Mouse (Mus musculus) MEL (cell line): Measurements from ENCODE around the gene Arid3b. TPM values are rescaled to one million over a fixed set of nuclear protein-coding genes. Genes with fewer than 3 reads are reported as not detected.
A peak's percentile ranks its signal among the peaks of the same experiment; 100 is the strongest.

Experiments used
- DNase-seq: peaks from one replicate; pipeline ENCODE4 v3.0.0; 2011; ENCODE audit warnings: low read depth, low spot score
- H3K27ac ChIP-seq: 2 replicates; pipeline ENCODE4 v1.5.1; 2012; ENCODE audit warnings: low read depth, mild to moderate bottlenecking, control low read depth, low read length, moderate library complexity; ENCODE audit not compliant: control insufficient read depth
- H3K27me3 ChIP-seq, 2 experiments: fragments of 150-350 bp in 1 of 2; sonication (generic) in 1 of 2; 2 replicates each; pipeline ENCODE4 v1.6.1; 2012; ENCODE audit warnings: low read length in 2 of 2, mild to moderate bottlenecking in 2 of 2, improper control_type of control experiment in 1 of 2, moderate library complexity in 1 of 2; ENCODE audit not compliant: insufficient read depth in 2 of 2, control insufficient read depth in 1 of 2
- H3K36me3 ChIP-seq, 2 experiments: 2 replicates each; pipeline ENCODE4 v1.6.1; 2012 to 2014; ENCODE audit warnings: low read length in 2 of 2, improper control_type of control experiment in 1 of 2, inconsistent platforms in 1 of 2, mild to moderate bottlenecking in 1 of 2; ENCODE audit not compliant: insufficient read depth in 2 of 2, control insufficient read depth in 1 of 2
- H3K4me1 ChIP-seq, 2 experiments: fragments of 150-350 bp in 1 of 2; sonication (generic) in 1 of 2; 2 replicates each; pipeline ENCODE4 v1.6.1; 2012; ENCODE audit warnings: low read length in 2 of 2, improper control_type of control experiment in 1 of 2, mild to moderate bottlenecking in 1 of 2; ENCODE audit not compliant: insufficient read depth in 2 of 2, control insufficient read depth in 1 of 2
- H3K4me3 ChIP-seq, 2 experiments: fragments of 150-350 bp in 1 of 2; sonication (generic) in 1 of 2; 2 replicates each; pipeline ENCODE4 v1.5.1; 2012; ENCODE audit warnings: low read depth in 2 of 2, low read length in 2 of 2, mild to moderate bottlenecking in 2 of 2, moderate library complexity in 2 of 2, control low read depth in 1 of 2, improper control_type of control experiment in 1 of 2; ENCODE audit not compliant: control insufficient read depth in 1 of 2, insufficient read depth in 1 of 2
- H3K79me2 ChIP-seq: 2 replicates; pipeline ENCODE4 v1.6.1; 2012; ENCODE audit warnings: mild to moderate bottlenecking, low read length, moderate library complexity; ENCODE audit not compliant: control insufficient read depth, poor library complexity, insufficient read depth
- H3K9ac ChIP-seq: 2 replicates; pipeline ENCODE4 v1.6.1; 2012; ENCODE audit warnings: low read depth, mild to moderate bottlenecking, control low read depth, low read length, moderate library complexity; ENCODE audit not compliant: control insufficient read depth, poor library complexity, severe bottlenecking
- H3K9me3 ChIP-seq: fragments of 150-350 bp; sonication (generic); replicated peaks from 2 replicates; pipeline ENCODE4 v1.6.1; 2012; ENCODE audit warnings: mild to moderate bottlenecking, low read length, improper control_type of control experiment, moderate library complexity; ENCODE audit not compliant: insufficient read depth
- BHLHE40 ChIP-seq: IDR thresholded peaks from 2 replicates; pipeline ENCODE4 v1.6.1; 2012; ENCODE audit warnings: low read depth, mild to moderate bottlenecking, inconsistent platforms, low read length, improper control_type of control experiment, borderline replicate concordance
- CHD2 ChIP-seq: IDR thresholded peaks from 2 replicates; pipeline ENCODE4 v1.6.1; 2011; ENCODE audit warnings: low read length, improper control_type of control experiment
- CTCF ChIP-seq, 3 experiments: IDR thresholded peaks in 2 of 3; conservative IDR thresholded peaks in 1 of 3; 2 replicates each; pipeline ENCODE4 v1.5.1; 2011 to 2012; ENCODE audit warnings: low read length in 3 of 3, low read depth in 2 of 3, mild to moderate bottlenecking in 2 of 3, improper control_type of control experiment in 1 of 3, inconsistent platforms in 1 of 3, mixed read lengths in 1 of 3, moderate library complexity in 1 of 3; ENCODE audit not compliant: control insufficient read depth in 1 of 3, insufficient read depth in 1 of 3, poor library complexity in 1 of 3, severe bottlenecking in 1 of 3
- ETS1 ChIP-seq: IDR thresholded peaks from 2 replicates; pipeline ENCODE4 v1.6.1; 2012; ENCODE audit warnings: low read depth, mild to moderate bottlenecking, inconsistent platforms, low read length, improper control_type of control experiment, moderate library complexity
- GABPA ChIP-seq: IDR thresholded peaks from 2 replicates; pipeline ENCODE4 v1.6.1; 2012; ENCODE audit warnings: low read depth, mild to moderate bottlenecking, inconsistent platforms, low read length, improper control_type of control experiment, moderate library complexity
- GATA1 ChIP-seq: IDR thresholded peaks from 2 replicates; pipeline ENCODE4 v1.6.1; 2011; ENCODE audit warnings: low read depth, low read length, improper control_type of control experiment
- JUND ChIP-seq: IDR thresholded peaks from 2 replicates; pipeline ENCODE4 v1.6.1; 2011; ENCODE audit warnings: low read depth, mild to moderate bottlenecking, improper control_type of control experiment, low read length
- MAZ ChIP-seq: IDR thresholded peaks from 2 replicates; pipeline ENCODE4 v1.6.1; 2012; ENCODE audit warnings: low read depth, mild to moderate bottlenecking, inconsistent platforms, low read length, improper control_type of control experiment
- MXI1 ChIP-seq: IDR thresholded peaks from 2 replicates; pipeline ENCODE4 v1.6.1; 2011; ENCODE audit warnings: mild to moderate bottlenecking, low read depth, low read length, improper control_type of control experiment
- MYC ChIP-seq: IDR thresholded peaks from 2 replicates; pipeline ENCODE4 v1.6.1; 2011; ENCODE audit warnings: low read depth, mild to moderate bottlenecking, low read length, improper control_type of control experiment, moderate library complexity
- POLR2A ChIP-seq, 2 experiments: IDR thresholded peaks; 2 replicates each; pipeline ENCODE4 v1.6.1; 2011 to 2012; ENCODE audit warnings: low read length in 2 of 2, mild to moderate bottlenecking in 2 of 2, control low read depth in 1 of 2, improper control_type of control experiment in 1 of 2, low read depth in 1 of 2, moderate library complexity in 1 of 2; ENCODE audit not compliant: control insufficient read depth in 1 of 2, insufficient read depth in 1 of 2, poor library complexity in 1 of 2
- POLR2AphosphoS2 ChIP-seq: IDR thresholded peaks from 2 replicates; pipeline ENCODE4 v1.6.1; 2011; ENCODE audit warnings: low read length, improper control_type of control experiment
- RAD21 ChIP-seq: IDR thresholded peaks from 2 replicates; pipeline ENCODE4 v1.6.1; 2011; ENCODE audit warnings: mild to moderate bottlenecking, low read depth, low read length, improper control_type of control experiment
- SMC3 ChIP-seq: IDR thresholded peaks from 2 replicates; pipeline ENCODE4 v1.6.1; 2011; ENCODE audit warnings: low read depth, low read length, improper control_type of control experiment
- TBP ChIP-seq: IDR thresholded peaks from 2 replicates; pipeline ENCODE4 v1.8.0; 2011; ENCODE audit warnings: low read depth, low read length, improper control_type of control experiment
- ZC3H11A ChIP-seq: IDR thresholded peaks from 2 replicates; pipeline ENCODE4 v1.6.1; 2012; ENCODE audit warnings: low read depth, mild to moderate bottlenecking, inconsistent platforms, low read length, improper control_type of control experiment
- ZKSCAN1 ChIP-seq: IDR thresholded peaks from 2 replicates; pipeline ENCODE4 v1.6.1; 2012; ENCODE audit warnings: low read depth, mild to moderate bottlenecking, inconsistent platforms, low read length, improper control_type of control experiment, moderate library complexity
- ZMIZ1 ChIP-seq: IDR thresholded peaks from 2 replicates; pipeline ENCODE4 v1.6.1; 2012; ENCODE audit warnings: low read depth, mild to moderate bottlenecking, inconsistent platforms, low read length, improper control_type of control experiment, moderate library complexity
- ZNF384 ChIP-seq: IDR thresholded peaks from 2 replicates; pipeline ENCODE4 v1.6.1; 2012; ENCODE audit warnings: low read depth, mild to moderate bottlenecking, inconsistent platforms, low read length, improper control_type of control experiment
- polyA plus RNA-seq, 2 experiments: library from polyadenylated mRNA; stranded (reverse) in 1 of 2; unstranded in 1 of 2; fragments of >175 nt in 1 of 2; fragments of >200 nt in 1 of 2; gene quantifications; 2 replicates each; pipeline versions ENCODE4 v1.2.1 to v1.2.4; 2012; ENCODE audit warnings: low replicate concordance in 2 of 2, low read depth in 1 of 2; ENCODE audit not compliant: insufficient read length in 2 of 2, insufficient read depth in 1 of 2, missing spikeins in 1 of 2
- total RNA-seq: library from RNA; depleted of rRNA; stranded (reverse); fragments of 300-350 nt; gene quantifications from 2 replicates; pipeline ENCODE4 v1.2.3, GENCODE M21; 2012

Arid3b gene
- total and polyA plus RNA-seq, 3 experiments = 2.3 to 7.4 TPM; not detected in 1

DNA sequence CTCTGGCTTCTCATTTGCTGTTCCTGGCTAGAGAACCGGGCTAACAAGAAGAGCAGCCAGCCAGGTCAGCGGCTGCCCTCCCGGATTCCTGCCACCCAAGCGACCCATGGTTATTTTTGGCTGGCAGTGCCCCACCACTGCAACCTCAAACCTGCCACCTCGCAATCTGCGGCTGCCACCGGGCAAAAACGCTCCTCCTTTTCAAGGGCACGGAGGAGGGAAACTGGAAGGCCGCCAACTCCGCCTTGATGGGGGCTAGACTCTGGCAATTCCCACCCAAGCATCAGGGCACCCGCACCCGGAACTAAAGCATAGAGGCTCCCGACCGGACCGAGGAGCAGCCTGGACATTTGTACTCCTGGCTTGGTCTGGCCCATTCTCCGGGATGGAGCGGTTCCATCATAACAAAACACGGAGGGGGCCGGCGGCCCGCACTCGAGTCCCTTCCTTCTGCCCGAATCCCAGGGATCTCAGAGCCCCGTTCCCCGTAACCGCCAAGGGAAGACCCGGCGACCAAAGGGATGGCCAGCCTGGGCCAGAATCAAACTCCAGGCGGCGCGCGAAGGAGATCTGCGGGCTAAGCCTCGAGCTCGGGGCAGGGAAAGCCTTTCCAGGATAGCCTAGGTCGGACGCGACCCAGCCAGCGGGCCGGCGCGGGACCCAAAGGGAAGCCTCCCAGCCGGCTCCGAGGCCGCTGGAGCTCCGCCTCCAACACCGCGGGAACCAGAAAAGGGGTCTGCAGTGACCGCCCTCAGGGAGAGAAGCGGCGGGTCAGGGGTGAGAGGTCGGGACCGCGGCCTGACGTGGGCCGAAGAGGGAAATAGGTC is 72.2 kb downstream of the Arid3b start:
- peak overlapping the region; percentile 96 to 97 for H3K4me3 ChIP-seq
- peak; percentile 70 for DNase-seq

DNA sequence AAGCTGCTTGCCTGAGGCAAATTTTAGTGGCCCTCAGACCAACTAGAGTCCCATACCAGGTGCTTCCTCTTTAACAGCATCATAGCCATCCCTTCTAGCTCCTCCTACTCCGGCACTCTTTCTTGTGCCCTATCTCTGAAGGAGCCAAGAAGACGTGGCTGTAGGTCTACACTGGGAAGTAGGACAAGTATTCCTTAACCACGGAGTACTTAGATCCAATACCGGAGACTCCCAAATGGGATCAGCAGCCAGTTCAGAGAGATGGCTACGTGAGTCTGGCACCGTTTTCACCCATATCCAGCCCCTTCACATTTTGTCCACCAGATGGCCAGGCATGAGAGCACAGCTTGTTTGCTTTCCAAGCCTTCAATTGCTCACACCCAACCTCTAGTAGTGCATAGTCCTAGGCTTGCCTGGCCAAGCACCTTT is 74.0 kb downstream of the Arid3b start:
- Histone ChIP-seq H3K27me3 (peaks cover 0 to 1% of the 10 kb centered on the region in 2 experiments; a peak in 1 of 4 replicates), H3K79me2 (peaks cover 47% of the 10 kb centered on the region), H3K4me3 (peak overlapping the region in 1 of 2 experiments; percentile 29; a peak in 2 of 4 replicates), H3K27ac (no peak overlapping the region), H3K9me3 (no peaks in the 10 kb centered on the region), H3K4me1 (peaks cover 5 to 25% of the 10 kb centered on the region in 2 experiments), H3K9ac (no peak overlapping the region; the same call in 1 of the 2 replicates), H3K36me3 (peaks cover 13 to 20% of the 10 kb centered on the region in 2 experiments)
- DNase-seq = peak; percentile 71
- TF ChIP-seq TBP = 0 out of 2 replicates have a peak, but pooled peaks have one; percentile 16
- peak; percentile 18 to 53 (median 40); a peak in 5 of 6 replicates for TF ChIP-seq CTCF (IDR thresholded peaks at IDR 0.05 in 2 of 3, conservative IDR thresholded peaks at IDR 0.05 in 1 of 3; ENCODE audit: control insufficient read depth in 1 of 3, insufficient read depth in 1 of 3, low read depth in 2 of 3, low read length in 3 of 3, poor library complexity in 1 of 3, severe bottlenecking in 1 of 3)
- TF ChIP-seq SMC3 = peak; percentile 41
- no peak for TF ChIP-seq ZNF384
- no peak for TF ChIP-seq ZMIZ1

More for the DNA sequence above, 72.2 kb downstream of the Arid3b start:
- Histone ChIP-seq H3K27ac (peak overlapping the region; percentile 64), H3K27me3 (peaks cover 0 to 1% of the 10 kb centered on the region in 2 experiments; a peak in 1 of 4 replicates), H3K9ac (peak overlapping the region; percentile 96), H3K9me3 (no peaks in the 10 kb centered on the region), H3K36me3 (peaks cover 5 to 19% of the 10 kb centered on the region in 2 experiments; a peak in 3 of 4 replicates), H3K4me1 (peaks cover 5 to 30% of the 10 kb centered on the region in 2 experiments), H3K79me2 (peaks cover 47% of the 10 kb centered on the region)
- TF ChIP-seq POLR2A (IDR thresholded peaks at IDR 0.05; ENCODE audit: control insufficient read depth in 1 of 2, insufficient read depth in 1 of 2, low read depth in 1 of 2, low read length in 2 of 2, poor library complexity in 1 of 2) (peak in 1 of 2 experiments; percentile 37; a peak in 1 of 4 replicates), MXI1 (peak; percentile 28; the same call in 1 of the 2 replicates), POLR2AphosphoS2 (no peak), MAZ (no peak)

DNA sequence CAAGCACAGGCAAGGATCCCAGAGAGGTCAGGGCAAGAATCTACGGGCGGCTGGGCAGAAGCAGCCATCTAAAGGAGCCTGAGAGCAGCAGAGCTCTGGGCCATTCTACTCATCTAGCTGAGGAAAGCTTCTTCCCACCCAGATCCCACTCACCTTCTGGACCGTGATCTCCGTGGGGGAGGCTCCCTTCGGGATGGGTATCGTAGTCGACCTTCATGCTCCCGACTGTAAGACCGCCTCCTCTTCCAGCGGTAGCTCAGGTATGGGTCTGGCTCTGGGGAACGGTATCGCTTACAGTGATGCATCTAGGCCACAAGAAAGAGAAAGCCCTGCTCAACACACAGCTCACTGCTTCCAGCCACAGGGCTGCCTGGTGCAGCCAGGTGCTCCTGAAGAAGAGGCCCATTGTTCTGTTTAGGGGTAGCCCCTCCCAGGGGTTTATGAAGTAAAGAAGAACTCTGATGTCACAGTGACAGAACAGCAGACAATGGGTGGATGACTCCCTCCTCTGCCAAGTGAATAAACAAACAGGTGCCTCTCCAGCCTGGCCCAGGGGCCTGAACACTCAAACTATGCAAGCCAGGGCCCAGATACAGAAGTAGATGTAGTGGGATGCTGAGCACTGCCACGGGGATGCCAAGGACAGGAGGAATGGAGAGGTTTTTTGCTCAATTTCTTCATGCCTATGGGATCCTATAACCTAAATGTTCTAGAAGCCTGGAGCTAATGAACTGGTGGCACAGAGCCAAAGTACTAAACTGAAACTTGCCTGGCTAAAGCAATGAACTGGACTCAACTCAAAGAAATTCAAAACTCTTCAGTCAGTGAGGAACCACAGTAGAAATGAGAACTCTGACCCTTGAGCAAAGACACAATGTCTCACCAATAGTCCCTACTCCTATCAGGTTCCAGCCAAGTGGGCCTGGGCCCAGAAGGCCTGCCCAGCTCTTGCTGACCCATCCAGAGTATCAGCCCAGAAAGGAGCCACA is 74.7 kb downstream of the Arid3b start:
- Histone ChIP-seq H3K9ac (no peak overlapping the region), H3K27ac (no peak overlapping the region), H3K27me3 (peaks cover 0 to 1% of the 10 kb centered on the region in 2 experiments; a peak in 1 of 4 replicates), H3K4me1 (peaks cover 5 to 25% of the 10 kb centered on the region in 2 experiments), H3K4me3 (no peak overlapping the region), H3K36me3 (peaks cover 14 to 20% of the 10 kb centered on the region in 2 experiments), H3K79me2 (peaks cover 47% of the 10 kb centered on the region), H3K9me3 (no peaks in the 10 kb centered on the region)
- no peak for DNase-seq
- TF ChIP-seq MAZ (no peak), CTCF (IDR thresholded peaks at IDR 0.05 in 2 of 3, conservative IDR thresholded peaks at IDR 0.05 in 1 of 3; ENCODE audit: control insufficient read depth in 1 of 3, insufficient read depth in 1 of 3, low read depth in 2 of 3, low read length in 3 of 3, poor library complexity in 1 of 3, severe bottlenecking in 1 of 3) (no peak), CHD2 (no peak), ZKSCAN1 (no peak), ZC3H11A (no peak), POLR2A (IDR thresholded peaks at IDR 0.05; ENCODE audit: control insufficient read depth in 1 of 2, insufficient read depth in 1 of 2, low read depth in 1 of 2, low read length in 2 of 2, poor library complexity in 1 of 2) (no peak), SMC3 (no peak), RAD21 (no peak), MYC (no peak), GABPA (no peak), ETS1 (no peak), TBP (no peak), JUND (no peak), BHLHE40 (no peak), GATA1 (no peak)
